Mouse (Mus musculus): ENCODE measurements around the gene Vsx1. TPM values are rescaled to one million over a fixed set of nuclear protein-coding genes. Genes with fewer than 3 reads are reported as not detected.

Gene Vsx1
- not detected in 2 replicates for polyA plus RNA-seq (2016; fragmentation: Nextera tagmentation; extraction: Ambion mirVana)

GRCm38 (mm10) chr2:150689223-150689800 is at the start of gene Vsx1:
Gene Vsx1 (minus strand): TSS chr2:150689360.
- Histone ChIP-seq H3K27me3 (peaks cover 84% of the 10 kb centered on the region), H3K9ac (replicated peaks) (peak within 1 kb of the TSS; percentile 48; the same call in 1 of the 2 replicates), H3K27ac (no peak within 1 kb of the TSS), H3K4me1 (replicated peaks) (peaks cover 11% of the 10 kb centered on the region; the same call in 1 of the 2 replicates), H3K9me3 (no peaks in the 10 kb centered on the region), H3K4me3 (replicated peaks) (peak within 1 kb of the TSS; percentile 38), H3K36me3 (no peaks in the 10 kb centered on the region), H3K4me2 (peak within 1 kb of the TSS; percentile 63)
- WGBS: 39% methylated on average over 16 of the region's 16 CpGs
- ATAC-seq (ENCODE audit: insufficient number of reproducible peaks, insufficient read depth, low FRiP score, low TSS enrichment, low read depth): no peak

GRCm38 (mm10) chr2:150737881-150738280 is 48.7 kb upstream of the Vsx1 start:
- no peaks in the 10 kb centered on the region for H3K9me3 ChIP-seq
- H3K36me3 ChIP-seq: no peaks in the 10 kb centered on the region
- no peak overlapping the region for H3K4me2 ChIP-seq
- no peak overlapping the region for H3K4me3 ChIP-seq (replicated peaks)
- 82% methylated on average over 9 of the region's 9 CpGs for WGBS
- no peak overlapping the region for H3K27ac ChIP-seq
- H3K27me3 ChIP-seq: no peaks in the 10 kb centered on the region
- H3K9ac ChIP-seq (replicated peaks): no peak overlapping the region
- no peak for ATAC-seq (ENCODE audit: insufficient number of reproducible peaks, insufficient read depth, low FRiP score, low TSS enrichment, low read depth)
- no peaks in the 10 kb centered on the region; the same call in 1 of the 2 replicates for H3K4me1 ChIP-seq (replicated peaks)

- no peak overlapping the region for H3K27ac ChIP-seq
- H3K4me1 ChIP-seq (replicated peaks): no peaks in the 10 kb centered on the region; the same call in 1 of the 2 replicates
- H3K4me2 ChIP-seq: no peak overlapping the region
- WGBS: 75% methylated on average over 11 of the region's 11 CpGs
- no peak for ATAC-seq (ENCODE audit: insufficient number of reproducible peaks, insufficient read depth, low FRiP score, low TSS enrichment, low read depth)
- H3K9ac ChIP-seq (replicated peaks): no peak overlapping the region
- H3K4me3 ChIP-seq (replicated peaks): no peak overlapping the region
- no peaks in the 10 kb centered on the region for H3K27me3 ChIP-seq
- H3K9me3 ChIP-seq: no peaks in the 10 kb centered on the region
- no peaks in the 10 kb centered on the region for H3K36me3 ChIP-seq
Observed at GRCm38 (mm10) chr2:150735756-150736576, 46.8 kb upstream of the Vsx1 start.

- no peaks in the 10 kb centered on the region for H3K27me3 ChIP-seq
- no peak overlapping the region for H3K4me2 ChIP-seq
- no peak overlapping the region for H3K4me3 ChIP-seq (replicated peaks)
- WGBS: 57% methylated on average over 4 of the region's 4 CpGs
- H3K4me1 ChIP-seq (replicated peaks): 0 out of 2 replicates have a peak, but pooled peaks cover 8% of the 10 kb centered on the region
- H3K9me3 ChIP-seq: no peaks in the 10 kb centered on the region
- no peak for ATAC-seq (ENCODE audit: insufficient number of reproducible peaks, insufficient read depth, low FRiP score, low TSS enrichment, low read depth)
- no peak overlapping the region for H3K9ac ChIP-seq (replicated peaks)
- H3K36me3 ChIP-seq: no peaks in the 10 kb centered on the region
- no peak overlapping the region for H3K27ac ChIP-seq
Observed at GRCm38 (mm10) chr2:150712167-150712674, 23.1 kb upstream of the Vsx1 start.

GRCm38 (mm10) chr2:150691481-150692170 is 2.5 kb upstream of the Vsx1 start:
- peaks cover 65% of the 10 kb centered on the region for H3K27me3 ChIP-seq
- H3K9me3 ChIP-seq: no peaks in the 10 kb centered on the region
- no peak overlapping the region for H3K9ac ChIP-seq (replicated peaks)
- 72% methylated on average over 6 of the region's 6 CpGs for WGBS
- no peak for ATAC-seq (ENCODE audit: insufficient number of reproducible peaks, insufficient read depth, low FRiP score, low TSS enrichment, low read depth)
- no peak overlapping the region for H3K4me2 ChIP-seq
- H3K27ac ChIP-seq: no peak overlapping the region
- no peaks in the 10 kb centered on the region for H3K36me3 ChIP-seq
- no peak overlapping the region for H3K4me3 ChIP-seq (replicated peaks)
- H3K4me1 ChIP-seq (replicated peaks): peaks cover 11% of the 10 kb centered on the region; the same call in 1 of the 2 replicates

- Histone ChIP-seq H3K27me3 (peaks cover 79% of the 10 kb centered on the region), H3K9me3 (no peaks in the 10 kb centered on the region), H3K4me1 (replicated peaks) (peaks cover 11% of the 10 kb centered on the region; the same call in 1 of the 2 replicates), H3K9ac (replicated peaks) (no peak overlapping the region), H3K36me3 (no peaks in the 10 kb centered on the region), H3K4me2 (no peak overlapping the region), H3K4me3 (replicated peaks) (no peak overlapping the region), H3K27ac (no peak overlapping the region)
- no peak for ATAC-seq (ENCODE audit: insufficient number of reproducible peaks, insufficient read depth, low FRiP score, low TSS enrichment, low read depth)
- 8% methylated on average over 11 of the region's 11 CpGs for WGBS
Observed at GRCm38 (mm10) chr2:150690216-150690615, 1.1 kb upstream of the Vsx1 start.

GRCm38 (mm10) chr2:150688541-150689186 is 496 bp downstream of the Vsx1 start:
- ATAC-seq (ENCODE audit: insufficient number of reproducible peaks, insufficient read depth, low FRiP score, low TSS enrichment, low read depth): peak; percentile 49; the same call in 1 of the 2 replicates
- no peak overlapping the region for H3K27ac ChIP-seq
- H3K27me3 ChIP-seq: peaks cover 86% of the 10 kb centered on the region
- peak overlapping the region; percentile 48; the same call in 1 of the 2 replicates for H3K9ac ChIP-seq (replicated peaks)
- WGBS: under 1% methylated on average over 44 of the region's 44 CpGs
- H3K9me3 ChIP-seq: no peaks in the 10 kb centered on the region
- H3K4me3 ChIP-seq (replicated peaks): peak overlapping the region; percentile 38
- no peaks in the 10 kb centered on the region for H3K36me3 ChIP-seq
- peaks cover 11% of the 10 kb centered on the region; the same call in 1 of the 2 replicates for H3K4me1 ChIP-seq (replicated peaks)
- H3K4me2 ChIP-seq: peak overlapping the region; percentile 63

GRCm38 (mm10) chr2:150687871-150688540 is 1.2 kb downstream of the Vsx1 start:
- H3K9me3 ChIP-seq: no peaks in the 10 kb centered on the region
- ATAC-seq (ENCODE audit: insufficient number of reproducible peaks, insufficient read depth, low FRiP score, low TSS enrichment, low read depth): no peak
- peak overlapping the region; percentile 38 for H3K4me3 ChIP-seq (replicated peaks)
- H3K9ac ChIP-seq (replicated peaks): peak overlapping the region; percentile 48; the same call in 1 of the 2 replicates
- H3K4me2 ChIP-seq: peak overlapping the region; percentile 63
- peaks cover 82% of the 10 kb centered on the region for H3K27me3 ChIP-seq
- no peak overlapping the region for H3K27ac ChIP-seq
- WGBS: 5% methylated on average over 23 of the region's 23 CpGs
- H3K4me1 ChIP-seq (replicated peaks): peaks cover 11% of the 10 kb centered on the region; the same call in 1 of the 2 replicates
- H3K36me3 ChIP-seq: no peaks in the 10 kb centered on the region

- H3K4me1 ChIP-seq (replicated peaks): peaks cover 11% of the 10 kb centered on the region; the same call in 1 of the 2 replicates
- H3K36me3 ChIP-seq: no peaks in the 10 kb centered on the region
- WGBS: 86% methylated on average over 9 of the region's 9 CpGs
- no peak for ATAC-seq (ENCODE audit: insufficient number of reproducible peaks, insufficient read depth, low FRiP score, low TSS enrichment, low read depth)
- no peak overlapping the region for H3K4me2 ChIP-seq
- peaks cover 64% of the 10 kb centered on the region for H3K27me3 ChIP-seq
- H3K9ac ChIP-seq (replicated peaks): no peak overlapping the region
- H3K27ac ChIP-seq: no peak overlapping the region
- H3K4me3 ChIP-seq (replicated peaks): no peak overlapping the region
- no peaks in the 10 kb centered on the region for H3K9me3 ChIP-seq
Observed at GRCm38 (mm10) chr2:150685389-150685788, 3.8 kb downstream of the Vsx1 start.

- Histone ChIP-seq H3K27me3 (peaks cover 54% of the 10 kb centered on the region), H3K4me1 (replicated peaks) (peaks cover 11% of the 10 kb centered on the region; the same call in 1 of the 2 replicates), H3K4me3 (replicated peaks) (no peak overlapping the region), H3K36me3 (no peaks in the 10 kb centered on the region), H3K9ac (replicated peaks) (no peak overlapping the region), H3K9me3 (no peaks in the 10 kb centered on the region), H3K27ac (no peak overlapping the region), H3K4me2 (no peak overlapping the region)
- 82% methylated on average over 12 of the region's 12 CpGs for WGBS
- ATAC-seq (ENCODE audit: insufficient number of reproducible peaks, insufficient read depth, low FRiP score, low TSS enrichment, low read depth): no peak
Observed at GRCm38 (mm10) chr2:150684451-150684850, 4.7 kb downstream of the Vsx1 start.

Data from limb, embryonic 12.5 days (tissue).